Mouse (Mus musculus) mature B cell (primary cell): ENCODE results near the gene Gcgr.

Experiments used
- in situ Hi-C: fragments of 300-500 bp; cut with MboI; formaldehyde crosslinking; loops from 2 replicates; pipeline ENCODE4 v1.14.3; 2019

Gcgr gene

DNA sequence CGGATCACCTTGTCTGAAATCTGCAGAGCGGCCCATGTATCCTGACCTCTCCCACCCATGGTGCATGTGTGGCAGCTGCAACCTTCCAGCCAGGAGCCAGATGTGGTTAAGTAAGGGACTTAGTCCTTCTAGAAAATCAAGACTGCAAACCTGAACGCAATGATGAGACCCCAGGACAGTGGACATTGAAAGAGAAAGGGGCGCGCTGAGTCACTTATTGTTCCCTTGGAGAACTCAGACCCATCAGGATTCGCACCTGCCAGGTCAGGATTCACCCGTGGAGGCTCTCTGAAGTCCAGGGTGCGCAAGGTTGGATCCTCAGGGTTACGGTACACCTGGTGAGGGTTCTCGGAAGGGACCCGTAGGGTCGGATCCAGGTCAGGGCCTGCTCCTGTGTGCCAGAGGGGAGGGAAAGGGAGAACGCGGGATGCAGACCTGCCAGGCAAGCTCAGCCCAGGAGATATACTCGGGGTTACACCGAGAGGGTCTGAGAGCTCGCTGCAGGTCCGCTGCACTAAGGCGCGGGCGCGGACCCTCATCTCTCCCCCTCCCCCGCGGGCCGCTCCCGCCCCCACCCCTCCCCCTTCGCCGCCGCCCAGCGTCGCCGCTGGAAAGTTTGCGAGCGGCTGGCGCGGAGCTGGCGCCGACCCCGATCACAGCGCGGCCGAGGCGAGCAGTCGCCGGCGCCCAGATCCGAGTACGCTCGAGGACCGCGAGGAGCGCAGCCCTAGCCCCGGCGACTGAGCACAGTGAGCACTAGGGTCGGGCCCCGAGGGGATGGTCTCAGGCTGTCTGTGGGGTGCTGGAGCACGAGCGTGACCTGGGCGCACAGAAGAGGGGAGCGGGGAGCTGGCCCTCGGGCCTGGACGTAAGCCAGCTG is at the start of gene Gcgr:
Gcgr (plus strand) TSS at position 615 of the 880 bp plus-strand sequence.
- in situ Hi-C loops = no loop called here

DNA sequence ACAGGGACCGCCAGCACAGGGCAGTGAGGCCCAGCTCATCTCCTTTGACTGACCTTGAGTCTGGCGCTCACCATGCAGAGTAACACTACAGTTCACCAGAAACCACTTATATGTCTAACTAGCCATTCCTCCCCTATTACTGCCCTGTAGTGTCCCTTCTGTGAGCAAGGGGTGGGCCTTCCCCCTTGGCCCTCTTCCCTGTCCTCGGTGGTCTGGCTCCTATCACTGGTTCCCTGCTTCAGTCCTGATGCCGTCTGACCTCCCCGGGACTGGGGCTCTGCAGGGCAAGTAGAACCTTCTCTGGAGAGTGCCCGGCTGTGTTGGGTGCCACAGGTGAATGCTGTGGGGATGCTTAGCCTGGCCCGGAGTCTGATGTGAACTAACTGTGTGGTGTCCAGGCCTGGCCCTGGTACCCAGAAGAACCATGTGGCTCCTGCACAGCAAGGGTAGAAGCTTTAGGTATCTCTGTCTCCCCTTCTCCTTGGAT is 47.0 kb upstream of the Gcgr start:
- in situ Hi-C loops = no loop called here

DNA sequence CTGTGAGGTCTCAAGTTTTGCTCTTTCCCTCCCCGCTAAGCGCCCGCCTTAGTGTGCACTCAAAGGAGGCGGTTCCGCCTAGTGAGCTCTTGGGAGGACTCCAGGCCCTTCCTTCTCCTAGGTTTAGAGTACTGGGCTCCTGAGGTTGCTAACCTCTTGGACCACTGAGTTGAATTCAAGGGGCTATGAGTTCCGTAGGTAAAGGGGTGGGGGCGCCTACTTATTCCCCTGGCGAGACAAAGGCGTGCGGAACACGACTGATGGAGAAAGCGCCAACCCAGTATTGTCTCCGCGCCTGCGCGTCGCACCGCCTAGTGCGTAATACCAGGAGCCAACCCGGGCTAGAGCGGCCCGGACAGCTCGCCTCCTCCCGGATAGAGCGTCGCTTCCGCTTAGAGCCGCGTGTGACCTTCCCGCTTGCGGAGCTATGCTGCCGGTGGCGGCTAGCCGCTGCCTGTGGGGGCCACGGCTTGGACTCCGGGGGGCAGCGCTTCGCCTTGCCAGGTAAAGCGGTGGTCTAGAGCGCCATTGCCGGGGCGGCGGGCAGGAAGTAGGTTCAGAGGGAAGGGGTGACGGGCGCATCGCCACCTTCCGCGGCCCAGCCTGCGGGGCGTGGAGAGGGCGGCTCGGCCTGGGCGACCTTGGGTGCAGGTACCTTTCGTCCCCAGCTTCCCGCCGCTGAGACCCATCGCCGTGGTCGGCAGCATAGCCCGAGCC is 46.1 kb upstream of the Gcgr start, which contains the start of gene Mrpl12:
Mrpl12 (plus strand) TSS at position 349 of the 717 bp plus-strand sequence.
- in situ Hi-C loops = no loop called here

DNA sequence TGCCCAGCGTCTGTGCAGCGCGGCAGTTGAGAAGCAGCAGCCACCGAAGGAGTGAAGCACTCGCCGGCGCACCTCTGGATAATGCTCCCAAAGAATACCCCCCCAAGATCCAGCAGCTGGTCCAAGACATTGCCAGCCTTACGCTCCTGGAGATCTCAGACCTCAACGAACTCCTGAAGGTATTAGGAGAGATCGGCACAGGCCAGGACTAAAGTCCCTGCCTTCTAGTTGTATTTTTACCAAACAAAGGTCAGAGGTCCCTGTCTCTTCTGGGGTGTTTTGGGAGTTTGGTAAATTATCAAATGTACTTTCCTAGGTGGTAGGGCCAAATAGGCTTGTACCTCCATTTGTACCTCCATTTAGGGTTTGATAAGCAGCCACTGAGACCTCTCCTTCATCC is 45.2 kb upstream of the Gcgr start:
- in situ Hi-C loops = no loop called here

DNA sequence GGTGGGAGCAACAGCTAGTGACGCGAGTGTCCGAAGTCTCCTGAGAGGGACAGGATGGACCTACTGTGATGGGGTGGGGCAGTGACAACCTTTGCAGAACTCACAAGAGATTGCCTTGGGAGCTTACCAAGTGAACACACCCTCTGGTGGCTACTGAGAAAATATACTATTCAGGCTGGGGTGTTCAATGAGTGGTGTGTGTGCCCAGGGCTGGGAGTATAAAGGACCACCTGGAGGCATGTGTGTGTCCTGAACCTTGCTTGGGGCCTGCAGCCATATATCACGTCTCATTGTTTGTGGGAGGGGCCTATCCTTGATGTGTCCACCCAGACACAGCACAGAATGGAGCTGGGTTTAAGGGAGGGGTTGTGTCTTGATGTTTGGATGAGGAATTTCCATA is 42.0 kb upstream of the Gcgr start:
- in situ Hi-C loops = no loop called here

DNA sequence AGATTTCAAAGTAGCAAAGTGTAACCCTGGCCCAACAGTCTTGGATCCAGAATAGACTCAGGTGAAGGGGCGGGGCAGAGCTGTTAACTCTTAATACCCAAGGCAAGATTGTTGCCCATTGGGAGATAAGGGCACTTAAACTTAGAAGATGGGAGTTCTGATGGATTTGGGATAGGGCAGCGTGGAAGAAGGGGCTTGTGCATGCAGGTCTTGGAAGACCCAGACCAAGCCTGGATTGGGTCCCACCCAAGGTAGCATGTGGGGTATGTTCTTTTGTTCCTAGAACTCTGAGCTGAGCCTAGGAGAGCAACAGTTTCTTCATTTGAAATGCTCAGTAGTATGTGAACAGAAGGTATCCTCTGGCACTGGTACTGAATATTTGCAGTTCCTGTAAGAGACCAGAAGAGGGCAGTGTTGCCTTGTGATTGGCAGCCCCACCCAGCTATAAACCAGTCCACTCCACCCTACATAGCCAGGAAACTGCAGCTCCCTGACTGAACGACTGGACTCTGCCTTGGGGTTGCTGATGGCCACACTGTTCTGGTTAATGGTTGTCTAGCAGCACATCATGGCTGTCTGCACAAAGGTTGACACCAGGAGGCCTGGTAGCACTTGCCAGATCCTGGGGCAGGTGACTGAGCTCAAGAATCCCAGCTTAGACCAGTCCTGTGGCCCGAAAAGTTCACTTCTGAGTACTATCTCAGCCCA is 41.3 kb upstream of the Gcgr start:
- in situ Hi-C loops = no loop called here

DNA sequence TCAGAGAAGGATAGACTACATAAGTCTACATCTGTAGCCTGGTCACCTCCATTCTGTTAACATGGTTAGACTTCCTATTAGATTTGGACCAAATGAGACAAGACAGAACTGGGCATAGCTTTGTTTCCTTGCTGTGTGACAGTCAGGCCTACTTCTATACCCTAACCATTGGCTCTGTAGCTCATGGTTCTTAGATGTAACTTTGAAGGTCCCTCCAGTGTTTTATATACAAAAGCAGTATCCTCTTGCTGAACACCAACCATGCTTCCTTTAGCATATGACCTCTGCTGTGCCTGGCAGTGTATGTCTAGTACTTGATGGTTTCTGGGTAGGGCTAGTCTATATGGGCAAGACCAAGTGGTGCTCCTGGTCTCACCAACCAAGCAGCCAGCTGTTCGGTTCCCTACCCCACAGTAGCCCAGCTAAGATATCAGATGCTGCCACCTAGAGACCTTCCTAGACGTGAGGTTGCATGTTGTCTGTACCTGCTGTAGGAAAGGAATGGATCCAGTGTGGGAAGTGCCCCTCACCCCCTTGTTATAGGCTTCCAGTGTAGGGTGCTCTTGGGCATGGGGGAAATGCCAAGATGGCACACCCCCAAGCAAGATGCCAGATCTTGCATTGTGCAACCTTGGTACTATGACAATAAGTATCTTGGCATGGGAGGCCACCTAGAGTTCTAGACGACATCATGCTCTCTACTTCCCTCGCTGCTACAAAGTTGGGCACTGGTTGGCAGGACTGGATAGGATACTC is 40.0 kb upstream of the Gcgr start:
- in situ Hi-C loops = no loop called here

DNA sequence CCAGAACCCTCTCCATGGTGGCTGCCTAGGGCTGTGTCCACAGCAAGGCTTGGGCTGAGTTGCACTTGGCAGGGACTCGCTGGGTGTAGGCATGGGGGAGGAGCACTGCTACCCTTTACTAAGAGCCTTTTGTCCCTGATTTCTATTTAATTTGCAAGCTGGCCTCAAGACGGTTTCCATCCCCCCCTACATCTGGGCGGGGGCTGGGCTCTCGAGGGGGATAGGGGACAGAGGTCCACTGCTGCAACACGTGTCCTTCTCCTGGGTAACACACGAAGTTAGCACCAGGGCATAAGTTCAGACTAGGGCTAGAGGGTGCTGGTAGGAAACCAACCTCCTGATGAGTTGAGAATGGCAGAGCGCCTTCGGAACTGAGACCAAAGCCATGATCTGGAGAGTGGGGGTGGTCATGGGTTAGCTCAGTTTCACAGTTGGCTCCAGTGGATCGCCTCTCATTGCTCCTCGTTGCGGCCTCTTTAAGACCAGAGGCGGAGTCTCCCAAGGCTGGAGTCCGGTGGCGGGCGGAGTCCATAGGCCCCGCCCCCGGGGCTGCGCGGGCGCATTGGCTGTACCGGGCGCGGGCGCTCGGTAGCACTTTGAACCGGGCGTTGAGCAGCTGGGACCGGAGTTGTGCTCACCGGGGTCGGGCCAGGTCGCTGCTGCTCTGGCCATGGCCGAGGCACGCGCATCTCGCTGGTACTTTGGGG is 39.0 kb upstream of the Gcgr start, which contains the start of gene Slc25a10:
Slc25a10 (plus strand) TSS at position 524 of the 707 bp plus-strand sequence.
- in situ Hi-C loops = no loop called here

DNA sequence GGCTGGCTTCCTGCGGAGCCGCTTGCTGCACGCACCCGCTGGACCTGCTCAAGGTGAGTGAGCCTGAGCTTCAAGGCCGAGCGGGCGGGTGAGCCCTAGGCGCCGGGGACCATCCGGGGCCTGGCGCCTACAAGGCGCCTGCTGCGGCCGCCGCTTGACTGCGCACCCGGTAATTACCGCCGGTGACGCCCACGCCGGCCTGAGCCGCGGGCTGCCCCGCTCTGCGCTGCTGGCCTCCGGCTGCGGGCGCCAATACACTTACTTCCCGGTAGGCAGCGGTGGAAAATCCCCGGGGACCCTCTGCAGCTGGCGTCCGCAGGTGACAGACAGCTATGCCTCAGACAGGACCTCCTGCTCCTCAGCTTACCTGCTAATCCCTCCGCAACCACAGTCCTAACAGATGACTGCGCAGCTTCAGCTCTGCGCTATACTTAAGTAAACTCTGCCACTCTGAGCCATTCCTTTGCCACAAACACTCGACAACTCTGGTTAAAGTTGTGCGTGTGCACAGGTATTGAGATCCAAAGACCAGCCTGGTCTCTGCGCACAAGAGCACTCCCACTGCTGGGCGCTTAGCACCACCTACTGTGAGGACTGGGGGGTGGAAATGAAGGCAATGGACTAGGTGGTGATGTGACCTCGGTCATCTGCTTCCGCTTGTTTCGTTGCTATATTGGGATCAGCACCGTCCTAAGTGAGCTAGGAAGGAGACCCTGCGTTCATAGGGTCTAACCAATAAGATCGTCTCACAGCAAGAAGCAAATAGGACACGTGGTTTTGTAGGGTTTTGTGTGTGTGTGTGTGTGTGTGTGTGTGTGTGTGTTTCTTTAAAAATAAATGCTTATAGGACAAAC is 38.2 kb upstream of the Gcgr start:
- in situ Hi-C loops = no loop called here

DNA sequence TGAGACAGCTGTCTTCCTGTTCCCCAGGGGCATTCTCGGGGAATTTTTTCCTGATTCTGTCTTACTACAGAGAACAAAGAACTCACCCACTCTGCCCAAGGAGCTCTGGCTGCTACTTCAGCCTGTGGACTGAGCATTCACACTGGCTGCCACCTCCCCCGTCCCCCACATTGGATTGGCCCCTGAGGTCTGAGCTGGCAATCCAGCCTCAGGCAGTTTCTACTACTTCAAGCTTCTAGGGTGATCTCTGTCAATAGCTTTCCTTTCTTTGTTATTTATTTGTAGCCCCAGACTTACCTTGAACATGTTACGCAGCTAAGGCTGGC is 37.7 kb upstream of the Gcgr start:
- in situ Hi-C loops = no loop called here

DNA sequence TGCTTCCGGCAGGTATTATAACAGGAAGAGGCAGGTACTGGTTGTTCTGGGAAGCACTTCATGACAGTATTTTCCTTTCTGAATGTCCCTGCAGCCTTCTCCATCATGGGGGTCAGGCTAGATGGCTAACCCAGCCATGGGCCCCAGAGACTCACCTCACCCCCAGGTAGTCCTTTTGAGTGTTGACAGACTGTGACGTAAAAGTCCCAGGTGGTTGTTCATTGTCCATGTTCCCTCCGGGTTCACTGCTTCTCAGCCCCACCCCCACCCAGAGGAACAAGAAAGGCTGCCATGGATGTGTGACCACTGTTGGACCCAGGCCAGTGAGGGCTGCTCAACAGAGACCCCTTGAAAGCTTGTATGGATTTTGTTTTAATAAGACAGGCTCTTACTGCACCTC is 37.1 kb upstream of the Gcgr start:
- in situ Hi-C loops = no loop called here

DNA sequence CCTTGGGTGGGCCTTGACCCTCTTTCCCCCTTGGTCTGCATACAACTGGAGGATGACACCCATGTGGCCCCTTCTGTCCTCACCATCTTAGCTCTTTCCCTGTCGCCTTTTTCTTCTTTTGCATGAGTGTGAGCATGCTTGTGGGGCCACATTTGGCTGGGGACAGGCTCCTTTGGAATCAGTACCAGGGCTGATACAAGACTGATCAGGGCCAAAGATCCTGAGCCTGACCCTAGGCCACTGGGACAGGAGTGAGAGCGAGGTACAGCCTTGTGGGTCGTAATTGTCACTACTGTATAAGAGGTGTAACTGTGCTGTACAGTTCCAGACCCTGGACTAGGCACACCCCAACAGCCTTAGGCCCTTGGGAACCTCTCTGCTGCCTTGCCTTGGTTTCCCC is 36.6 kb upstream of the Gcgr start:
- in situ Hi-C loops = no loop called here

DNA sequence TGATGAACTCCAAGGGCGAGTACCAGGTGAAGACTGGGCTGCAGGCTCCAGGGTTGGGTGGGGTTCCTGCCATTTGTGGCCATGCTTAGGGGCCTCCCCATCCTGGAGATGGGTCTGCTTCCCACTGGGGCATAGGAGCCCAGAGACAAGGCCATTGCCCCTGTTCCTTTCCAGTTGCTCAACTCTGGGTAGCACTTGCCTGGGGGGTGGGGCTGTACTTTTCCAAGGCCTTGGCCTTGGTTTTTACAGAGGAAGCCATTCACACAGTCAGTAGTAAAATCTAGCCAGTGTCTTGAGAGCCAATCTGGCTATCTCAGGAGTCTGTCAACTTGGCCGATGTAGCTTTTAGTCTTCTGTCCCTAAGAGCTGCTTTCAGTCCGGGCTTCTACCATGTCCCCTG is 33.1 kb upstream of the Gcgr start:
- in situ Hi-C loops = no loop called here

DNA sequence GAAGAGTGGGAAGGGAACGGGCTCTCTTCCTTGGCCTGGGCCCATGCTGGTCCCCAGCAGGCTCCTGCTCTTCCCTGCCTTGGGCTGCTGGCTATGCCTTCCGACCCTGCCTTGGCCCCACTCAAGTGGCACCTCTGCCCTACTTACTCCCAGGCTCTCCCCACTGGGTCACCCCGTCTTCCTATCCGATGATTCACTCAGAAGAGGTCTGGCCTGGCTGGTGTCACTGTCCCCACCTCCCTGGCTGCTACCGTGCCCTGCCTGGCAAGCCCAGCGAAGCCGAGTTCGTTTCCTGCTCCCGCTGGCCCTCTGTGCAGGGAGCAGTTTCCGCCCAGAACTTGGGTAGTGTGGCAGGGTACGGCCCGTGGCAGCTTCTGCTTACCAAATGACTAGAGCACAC is 32.3 kb upstream of the Gcgr start:
- in situ Hi-C loops = no loop called here

DNA sequence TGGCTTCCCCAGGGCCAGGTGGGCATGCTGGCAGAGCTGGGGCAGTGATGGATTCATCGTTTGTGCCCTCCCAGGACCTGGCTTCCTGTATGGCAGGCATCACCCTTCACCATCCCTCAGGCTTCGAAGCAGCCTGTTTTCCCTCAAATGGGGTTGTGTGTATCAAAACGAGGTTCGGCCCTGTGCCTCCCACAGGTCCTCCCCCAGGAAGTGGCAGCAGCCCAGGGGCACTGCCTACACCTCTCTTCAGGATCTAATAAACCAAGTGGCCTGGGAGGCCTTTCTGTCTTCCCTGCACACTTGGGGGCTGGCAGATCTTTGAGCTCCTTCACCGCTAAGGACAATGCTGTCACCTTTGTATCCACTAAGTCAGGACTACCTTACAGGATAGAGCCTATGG is 31.6 kb upstream of the Gcgr start:
- in situ Hi-C loops = no loop called here

DNA sequence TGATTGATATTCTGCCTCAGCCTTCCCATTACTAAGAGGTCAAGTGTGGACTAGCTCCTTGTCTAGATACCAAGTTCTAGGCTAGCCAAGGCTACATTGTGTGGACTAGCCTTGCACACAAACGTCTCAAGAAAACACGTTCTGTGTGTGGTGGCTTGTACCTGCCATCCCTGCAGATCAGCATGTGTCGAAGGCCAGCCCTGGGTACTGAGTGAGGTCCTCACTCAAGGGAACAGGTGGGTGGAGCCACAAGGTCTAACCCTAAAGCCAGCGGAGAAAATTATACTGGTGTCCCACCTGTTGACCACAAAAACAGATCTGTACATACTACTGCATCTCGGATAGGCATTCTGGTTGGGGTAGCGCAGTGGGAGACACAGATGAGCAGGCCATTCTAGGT is 30.6 kb upstream of the Gcgr start:
- in situ Hi-C loops = no loop called here

DNA sequence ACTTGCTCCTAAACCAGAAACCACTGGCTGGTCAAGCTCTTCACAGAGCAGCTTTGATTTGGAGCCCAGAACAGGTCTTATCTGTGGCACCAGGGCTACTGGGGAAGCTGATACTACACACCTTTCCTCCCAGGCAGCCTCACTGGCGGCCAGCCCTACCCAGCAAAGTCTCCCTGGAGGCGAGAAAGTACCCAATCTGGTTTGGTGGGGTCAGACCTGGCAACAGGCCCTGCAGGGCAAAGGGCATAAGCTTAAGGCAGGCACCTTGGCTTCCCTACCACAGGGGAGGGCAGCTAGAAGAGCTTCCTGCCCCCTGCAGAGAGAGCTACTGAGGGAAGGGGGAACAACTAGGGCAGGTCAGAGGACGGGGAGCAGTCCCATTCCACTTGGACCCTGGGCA is 30.1 kb upstream of the Gcgr start:
- in situ Hi-C loops = no loop called here

DNA sequence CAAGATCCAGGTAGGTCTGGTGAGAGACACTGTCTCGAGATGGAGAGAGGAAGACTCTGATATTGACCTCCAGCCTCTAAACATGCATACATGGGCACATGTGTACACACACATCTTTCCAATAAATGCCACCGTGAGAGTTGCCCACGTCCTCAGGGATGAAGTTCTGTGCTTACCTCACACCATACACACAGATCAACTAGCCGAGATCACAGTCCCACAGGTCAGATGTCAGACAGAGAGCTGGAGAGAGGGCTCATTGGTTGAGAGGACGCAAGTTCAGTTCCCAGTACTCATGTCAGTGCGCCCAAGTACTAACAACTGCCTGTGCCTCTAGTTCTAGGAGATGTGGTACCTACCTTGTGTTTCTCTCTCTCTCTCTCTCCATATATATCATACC is 29.5 kb upstream of the Gcgr start:
- in situ Hi-C loops = no loop called here

DNA sequence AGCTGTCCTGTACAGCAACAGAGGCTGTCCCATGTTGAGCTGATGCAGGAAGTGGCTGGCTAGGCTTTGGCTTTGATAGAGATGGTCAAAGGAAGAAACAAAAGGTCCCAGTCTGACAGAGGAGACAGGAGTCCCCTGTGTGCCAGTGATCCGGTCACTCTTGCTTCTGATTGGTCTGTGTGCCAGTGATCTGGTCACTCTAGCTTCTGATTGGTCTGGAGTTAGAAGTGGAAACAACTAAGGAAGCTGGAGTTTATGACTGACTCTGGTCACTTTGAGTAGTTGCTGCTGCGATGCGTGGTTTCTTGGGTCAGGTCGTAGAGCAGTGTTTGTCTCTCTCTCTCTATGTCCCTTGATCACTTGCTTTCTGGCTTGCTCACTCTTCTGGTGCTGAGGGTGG is 28.8 kb upstream of the Gcgr start:
- in situ Hi-C loops = no loop called here

DNA sequence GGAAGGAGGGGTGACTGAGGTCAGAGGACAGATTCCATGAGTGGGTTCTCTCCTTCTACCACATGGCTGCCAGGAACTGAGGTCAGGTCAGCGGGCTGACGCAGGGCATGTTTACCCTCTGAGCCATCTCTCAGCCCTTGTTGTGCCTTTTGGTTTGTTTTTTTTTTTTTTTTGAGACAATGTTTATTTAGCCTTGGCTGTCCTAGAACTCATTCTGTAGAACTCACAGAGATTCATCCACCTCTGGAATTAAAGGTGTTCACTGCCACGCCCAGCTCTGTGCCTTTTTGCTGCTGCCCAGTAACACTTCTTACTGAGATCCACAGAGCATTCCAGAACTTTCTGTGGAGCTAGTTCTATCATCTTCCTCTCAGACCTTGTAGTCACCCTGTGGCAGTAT is 24.8 kb upstream of the Gcgr start:
- in situ Hi-C loops = no loop called here
